Mouse (Mus musculus) forebrain, postnatal 0 days (tissue): ENCODE data around the gene Ecsit. TPM values are rescaled to one million over a fixed set of nuclear protein-coding genes. Genes with fewer than 3 reads are reported as not detected.

Source experiments
- ATAC-seq: fragments of 200-750 bp; cut with Nextera tagmentation; 2 replicates; pipeline ENCODE4 v1.8.0; 2017; ENCODE audit warnings: mild to moderate bottlenecking, moderate library complexity
- DNase-seq: peaks from one replicate; pipeline ENCODE4 v3.0.0-alpha.2; 2015
- H3K27ac ChIP-seq: fragments of 300-500 bp; sonication (generic); 2 replicates; pipeline ENCODE4 v1.5.1; 2014; ENCODE audit warnings: low read depth, mild to moderate bottlenecking, antibody characterized with exemption, low read length, moderate library complexity, mixed read lengths
- H3K27me3 ChIP-seq: fragments of 300-500 bp; sonication (generic); 2 replicates; pipeline ENCODE4 v1.6.1; 2014; ENCODE audit warnings: mild to moderate bottlenecking, low read length, mixed read lengths; ENCODE audit not compliant: insufficient read depth
- H3K36me3 ChIP-seq: fragments of 300-500 bp; sonication (generic); 2 replicates; pipeline ENCODE4 v1.6.1; 2014; ENCODE audit warnings: mild to moderate bottlenecking, moderate library complexity; ENCODE audit not compliant: insufficient read depth
- H3K4me1 ChIP-seq: fragments of 300-500 bp; sonication (generic); 2 replicates; pipeline ENCODE4 v1.6.1; 2014; ENCODE audit warnings: antibody characterized with exemption; ENCODE audit not compliant: insufficient read depth
- H3K4me2 ChIP-seq: fragments of 300-500 bp; sonication (generic); 2 replicates; pipeline ENCODE4 v1.6.1; 2014; ENCODE audit warnings: low read depth, mild to moderate bottlenecking, moderate library complexity
- H3K4me3 ChIP-seq: fragments of 300-500 bp; sonication (generic); 2 replicates; pipeline ENCODE4 v1.5.1; 2014; ENCODE audit warnings: low read depth, low read length, mixed read lengths
- H3K9ac ChIP-seq: fragments of 300-500 bp; sonication (generic); 2 replicates; pipeline ENCODE4 v1.6.1; 2014; ENCODE audit warnings: mild to moderate bottlenecking
- H3K9me3 ChIP-seq: fragments of 300-500 bp; sonication (generic); 2 replicates; pipeline ENCODE4 v1.6.1; 2016; ENCODE audit warnings: low read length
- CTCF ChIP-seq: sonication (generic); IDR thresholded peaks from 2 replicates; pipeline ENCODE4 v1.5.1; 2016; ENCODE audit warnings: antibody characterized with exemption, control low read depth, low read depth
- WGBS: fragments of 180-500 bp; shearing (Covaris S2); extraction: QIAGEN DNeasy Blood & Tissue Kit; methylation state at CpG from one replicate; pipeline ENCODE4 v1.1.7; 2014; 5-methylcytosine and 5-hydroxymethylcytosine counted together
- polyA plus RNA-seq: library from polyadenylated mRNA; unstranded; fragments of >200 nt; fragmentation: Nextera tagmentation; extraction: Ambion mirVana; gene quantifications from 2 replicates; pipeline ENCODE4 v1.2.1, GENCODE M21; 2015
- total RNA-seq: library from RNA; depleted of rRNA; stranded (reverse); fragments of >200 nt; gene quantifications from 2 replicates; pipeline ENCODE4 v1.2.3, GENCODE M21; 2014

Gene Ecsit
- total and polyA plus RNA-seq, 2 experiments from 2014 or later, result 59.2 to 64.7 TPM

GRCm38 (mm10) chr9:22070791-22071573, 14.3 kb downstream of the Ecsit start, which contains the start of the genes Gm49318 and Zfp653:
Gm49318 (minus strand) TSS chr9:22071259.
Zfp653 (minus strand) TSS chr9:22071376.
- peak; percentile 26 for TF ChIP-seq CTCF
- ATAC-seq, result peak; percentile 97
- DNase-seq, result peak; percentile 99
- Histone ChIP-seq H3K27me3 (no peaks in the 10 kb centered on the region), H3K4me3 (peak within 1 kb of the TSS; percentile 79), H3K4me1 (0 out of 2 replicates have a peak, but pooled peaks cover 4% of the 10 kb centered on the region), H3K9me3 (no peaks in the 10 kb centered on the region), H3K4me2 (peak within 1 kb of the TSS; percentile 59), H3K27ac (peak within 1 kb of the TSS; percentile 96), H3K9ac (peak within 1 kb of the TSS; percentile 88), H3K36me3 (peaks cover 46% of the 10 kb centered on the region)
- under 1% methylated on average over 72 of the region's 87 CpGs for WGBS

- Histone ChIP-seq H3K9ac (peak overlapping the region; percentile 88), H3K4me3 (peak overlapping the region; percentile 79), H3K9me3 (no peaks in the 10 kb centered on the region), H3K36me3 (peaks cover 53% of the 10 kb centered on the region), H3K4me1 (0 out of 2 replicates have a peak, but pooled peaks cover 4% of the 10 kb centered on the region), H3K4me2 (peak overlapping the region; percentile 59), H3K27ac (peak overlapping the region; percentile 96), H3K27me3 (no peaks in the 10 kb centered on the region)
- DNase-seq, result no peak
- no peak; the same call in 1 of the 2 replicates for ATAC-seq
- no peak for TF ChIP-seq CTCF
- WGBS, result 59% methylated on average over 4 of the region's 4 CpGs
Observed at GRCm38 (mm10) chr9:22069881-22070553, 15.2 kb downstream of the Ecsit start.

DNA sequence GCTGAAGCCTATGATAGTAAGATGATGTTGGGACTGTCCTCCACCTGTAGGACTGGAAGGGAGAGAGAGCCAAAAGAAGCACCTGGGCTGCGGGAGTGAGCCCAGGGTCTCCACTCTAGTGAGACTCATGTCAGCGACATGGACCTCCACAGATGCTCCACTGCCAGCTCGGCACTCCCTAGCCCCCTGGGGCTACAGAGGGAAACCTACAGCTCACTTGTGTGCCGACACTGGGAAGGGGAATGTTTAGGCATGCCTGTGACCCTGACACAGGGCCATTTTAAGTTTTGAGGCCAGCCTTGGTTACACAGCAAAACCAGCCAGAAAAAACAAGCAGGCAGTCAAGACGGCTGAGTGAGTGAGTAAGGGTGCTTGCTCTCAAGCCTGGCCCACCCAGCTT, 18.0 kb downstream of the Ecsit start:
- no peak for TF ChIP-seq CTCF
- 77% methylated on average over 5 of the region's 5 CpGs for whole genome bisulfite sequencing
- Histone ChIP-seq H3K27ac (no peak overlapping the region), H3K9ac (no peak overlapping the region), H3K9me3 (no peaks in the 10 kb centered on the region), H3K4me2 (no peak overlapping the region), H3K4me1 (0 out of 2 replicates have a peak, but pooled peaks cover 4% of the 10 kb centered on the region), H3K27me3 (no peaks in the 10 kb centered on the region), H3K36me3 (peaks cover 46% of the 10 kb centered on the region), H3K4me3 (no peak overlapping the region)
- ATAC-seq (no peak), DNase-seq (no peak)

DNA sequence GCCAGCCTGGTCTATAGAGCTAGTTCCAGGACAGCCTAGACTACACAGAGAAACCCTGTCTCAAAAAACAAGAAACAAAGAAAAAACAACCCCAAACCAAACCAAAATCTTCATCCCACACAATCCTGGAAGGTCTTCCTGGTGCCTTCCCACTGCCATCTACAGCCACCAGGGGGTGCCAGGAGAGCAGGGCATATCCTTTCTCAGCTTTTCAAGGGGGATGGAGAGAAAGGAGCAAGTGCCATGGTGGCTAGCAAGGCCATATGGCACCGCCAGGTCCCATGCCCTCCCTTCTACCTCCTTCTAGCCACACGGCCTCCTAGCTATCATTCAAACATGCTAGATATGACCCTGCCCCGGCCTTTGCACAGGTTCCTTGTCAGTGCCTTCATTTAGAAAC, 18.8 kb downstream of the Ecsit start:
- peak; percentile 77 for TF ChIP-seq CTCF
- 70% methylated on average over 3 of the region's 3 CpGs for WGBS
- ATAC-seq (no peak), DNase-seq (no peak)
- Histone ChIP-seq H3K27ac (no peak overlapping the region), H3K9me3 (no peaks in the 10 kb centered on the region), H3K27me3 (no peaks in the 10 kb centered on the region), H3K4me2 (no peak overlapping the region), H3K9ac (no peak overlapping the region), H3K36me3 (peaks cover 51% of the 10 kb centered on the region), H3K4me3 (no peak overlapping the region), H3K4me1 (0 out of 2 replicates have a peak, but pooled peaks cover under 1% of the 10 kb centered on the region)

GRCm38 (mm10) chr9:22065642-22066041, 19.6 kb downstream of the Ecsit start:
- no peak for TF ChIP-seq CTCF
- H3K36me3 ChIP-seq, result peaks cover 57% of the 10 kb centered on the region
- H3K4me2 ChIP-seq, result no peak overlapping the region
- DNase-seq (no peak), ATAC-seq (no peak)
- no peaks in the 10 kb centered on the region for H3K9me3 ChIP-seq
- 96% methylated on average over 11 of the region's 11 CpGs for WGBS
- no peaks in the 10 kb centered on the region for H3K27me3 ChIP-seq
- H3K4me1 ChIP-seq, result no peaks in the 10 kb centered on the region
- no peak overlapping the region for H3K9ac ChIP-seq
- no peak overlapping the region for H3K27ac ChIP-seq
- H3K4me3 ChIP-seq, result no peak overlapping the region

- Histone ChIP-seq H3K27me3 (no peaks in the 10 kb centered on the region), H3K4me2 (no peak overlapping the region), H3K9me3 (no peaks in the 10 kb centered on the region), H3K9ac (no peak overlapping the region), H3K4me3 (no peak overlapping the region), H3K36me3 (peaks cover 61% of the 10 kb centered on the region), H3K27ac (no peak overlapping the region), H3K4me1 (no peaks in the 10 kb centered on the region)
- DNase-seq (no peak), ATAC-seq (no peak)
- 69% methylated on average over 3 of the region's 3 CpGs for WGBS
- TF ChIP-seq CTCF, result no peak
Observed at GRCm38 (mm10) chr9:22064341-22064740, 20.9 kb downstream of the Ecsit start.

DNA sequence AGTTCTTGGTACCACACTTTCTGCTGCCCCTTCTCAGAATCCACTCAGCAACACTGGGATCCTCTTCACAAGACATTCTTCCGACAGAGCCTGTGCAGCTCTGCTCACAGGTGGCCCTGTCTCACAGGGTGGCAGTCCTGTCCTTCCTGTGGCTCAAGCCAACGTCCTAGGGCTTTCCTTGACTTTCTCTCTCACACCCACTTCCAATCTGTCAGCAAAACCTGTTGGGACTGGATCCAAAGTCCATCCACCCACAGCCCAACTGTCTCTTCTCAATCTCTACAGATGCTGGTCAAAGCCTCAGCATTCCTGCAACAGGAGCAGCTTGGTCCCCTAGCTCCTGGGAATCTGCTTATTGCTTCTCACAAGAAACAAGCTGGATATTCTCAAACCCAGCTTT, 23.9 kb downstream of the Ecsit start:
- no peaks in the 10 kb centered on the region for H3K27me3 ChIP-seq
- no peak overlapping the region for H3K9ac ChIP-seq
- H3K9me3 ChIP-seq, result no peaks in the 10 kb centered on the region
- H3K4me2 ChIP-seq, result no peak overlapping the region
- ATAC-seq, result no peak
- no peak overlapping the region for H3K27ac ChIP-seq
- H3K36me3 ChIP-seq, result peaks cover 68% of the 10 kb centered on the region
- no peaks in the 10 kb centered on the region for H3K4me1 ChIP-seq
- WGBS, result 81% methylated on average over 2 of the region's 2 CpGs
- no peak overlapping the region for H3K4me3 ChIP-seq
- TF ChIP-seq CTCF, result no peak
- no peak for DNase-seq
